Mouse (Mus musculus): ENCODE results near the gene Cadm4. TPM values are rescaled to one million over a fixed set of nuclear protein-coding genes. Genes with fewer than 3 reads are reported as not detected.

Cadm4 gene
- polyA plus RNA-seq, 1 experiment from 2014 or later, result 47.0 TPM

GRCm38 (mm10) chr7:24474811-24475506, 6.9 kb upstream of the Cadm4 start:
- peak overlapping the region; percentile 28; the same call in 1 of the 2 replicates for H3K4me2 ChIP-seq (ENCODE audit: low read length)
- no peak overlapping the region for H3K27ac ChIP-seq (ENCODE audit: low read depth, low read length)
- no peak for ATAC-seq
- WGBS, result 24% methylated on average over 21 of the region's 21 CpGs
- H3K36me3 ChIP-seq (ENCODE audit: control insufficient read depth, insufficient read depth, low read length), result no peaks in the 10 kb centered on the region
- peaks cover 7% of the 10 kb centered on the region for H3K4me1 ChIP-seq (ENCODE audit: control insufficient read depth, insufficient read depth, low read depth, low read length)
- H3K4me3 ChIP-seq (ENCODE audit: low read length), result no peak overlapping the region
- no peaks in the 10 kb centered on the region for H3K9me3 ChIP-seq (ENCODE audit: control insufficient read depth, low read length)
- no peaks in the 10 kb centered on the region for H3K27me3 ChIP-seq (replicated peaks; ENCODE audit: control insufficient read depth, insufficient read depth, low read length)
- H3K9ac ChIP-seq (ENCODE audit: low read depth, low read length), result 0 out of 2 replicates have a peak overlapping the region, but pooled peaks have one; percentile 5

- Histone ChIP-seq H3K9ac (ENCODE audit: low read depth, low read length) (no peak overlapping the region), H3K4me3 (ENCODE audit: low read length) (no peak overlapping the region), H3K27ac (ENCODE audit: low read depth, low read length) (no peak overlapping the region), H3K4me1 (ENCODE audit: control insufficient read depth, insufficient read depth, low read depth, low read length) (peaks cover 20% of the 10 kb centered on the region), H3K36me3 (ENCODE audit: control insufficient read depth, insufficient read depth, low read length) (no peaks in the 10 kb centered on the region), H3K4me2 (ENCODE audit: low read length) (no peak overlapping the region), H3K9me3 (ENCODE audit: control insufficient read depth, low read length) (no peaks in the 10 kb centered on the region), H3K27me3 (replicated peaks; ENCODE audit: control insufficient read depth, insufficient read depth, low read length) (no peaks in the 10 kb centered on the region)
- 82% methylated on average over 8 of the region's 8 CpGs for WGBS
- ATAC-seq, result no peak
Measured at GRCm38 (mm10) chr7:24476338-24476737, 5.5 kb upstream of the Cadm4 start.

- peaks cover 20% of the 10 kb centered on the region for H3K4me1 ChIP-seq (ENCODE audit: control insufficient read depth, insufficient read depth, low read depth, low read length)
- no peaks in the 10 kb centered on the region for H3K36me3 ChIP-seq (ENCODE audit: control insufficient read depth, insufficient read depth, low read length)
- no peaks in the 10 kb centered on the region for H3K9me3 ChIP-seq (ENCODE audit: control insufficient read depth, low read length)
- WGBS, result 82% methylated on average over 7 of the region's 7 CpGs
- no peak overlapping the region for H3K27ac ChIP-seq (ENCODE audit: low read depth, low read length)
- no peaks in the 10 kb centered on the region for H3K27me3 ChIP-seq (replicated peaks; ENCODE audit: control insufficient read depth, insufficient read depth, low read length)
- no peak for ATAC-seq
- no peak overlapping the region for H3K9ac ChIP-seq (ENCODE audit: low read depth, low read length)
- no peak overlapping the region for H3K4me3 ChIP-seq (ENCODE audit: low read length)
- no peak overlapping the region for H3K4me2 ChIP-seq (ENCODE audit: low read length)
Measured at GRCm38 (mm10) chr7:24476856-24477255, 5.0 kb upstream of the Cadm4 start.

- no peak for ATAC-seq
- no peak overlapping the region for H3K4me3 ChIP-seq (ENCODE audit: low read length)
- no peak overlapping the region for H3K4me2 ChIP-seq (ENCODE audit: low read length)
- H3K9me3 ChIP-seq (ENCODE audit: control insufficient read depth, low read length), result no peaks in the 10 kb centered on the region
- WGBS, result 84% methylated on average over 5 of the region's 5 CpGs
- no peak overlapping the region for H3K27ac ChIP-seq (ENCODE audit: low read depth, low read length)
- no peak overlapping the region for H3K9ac ChIP-seq (ENCODE audit: low read depth, low read length)
- H3K4me1 ChIP-seq (ENCODE audit: control insufficient read depth, insufficient read depth, low read depth, low read length), result peaks cover 27% of the 10 kb centered on the region
- no peaks in the 10 kb centered on the region for H3K36me3 ChIP-seq (ENCODE audit: control insufficient read depth, insufficient read depth, low read length)
- H3K27me3 ChIP-seq (replicated peaks; ENCODE audit: control insufficient read depth, insufficient read depth, low read length), result no peaks in the 10 kb centered on the region
Measured at GRCm38 (mm10) chr7:24478911-24479310, 2.9 kb upstream of the Cadm4 start.

GRCm38 (mm10) chr7:24479685-24480084, 2.1 kb upstream of the Cadm4 start:
- 87% methylated on average over 2 of the region's 2 CpGs for WGBS
- H3K4me3 ChIP-seq (ENCODE audit: low read length), result no peak overlapping the region
- no peaks in the 10 kb centered on the region for H3K9me3 ChIP-seq (ENCODE audit: control insufficient read depth, low read length)
- no peaks in the 10 kb centered on the region for H3K36me3 ChIP-seq (ENCODE audit: control insufficient read depth, insufficient read depth, low read length)
- H3K27me3 ChIP-seq (replicated peaks; ENCODE audit: control insufficient read depth, insufficient read depth, low read length), result no peaks in the 10 kb centered on the region
- no peak for ATAC-seq
- no peak overlapping the region for H3K27ac ChIP-seq (ENCODE audit: low read depth, low read length)
- peak overlapping the region; percentile 78 for H3K4me2 ChIP-seq (ENCODE audit: low read length)
- H3K9ac ChIP-seq (ENCODE audit: low read depth, low read length), result no peak overlapping the region; the same call in 1 of the 2 replicates
- peaks cover 35% of the 10 kb centered on the region for H3K4me1 ChIP-seq (ENCODE audit: control insufficient read depth, insufficient read depth, low read depth, low read length)

GRCm38 (mm10) chr7:24480121-24480941, 1.5 kb upstream of the Cadm4 start:
- H3K4me3 ChIP-seq (ENCODE audit: low read length), result peak overlapping the region; percentile 76
- ATAC-seq, result no peak
- H3K27ac ChIP-seq (ENCODE audit: low read depth, low read length), result peak overlapping the region; percentile 39
- no peaks in the 10 kb centered on the region for H3K36me3 ChIP-seq (ENCODE audit: control insufficient read depth, insufficient read depth, low read length)
- 52% methylated on average over 18 of the region's 18 CpGs for WGBS
- peaks cover 33% of the 10 kb centered on the region for H3K4me1 ChIP-seq (ENCODE audit: control insufficient read depth, insufficient read depth, low read depth, low read length)
- H3K9me3 ChIP-seq (ENCODE audit: control insufficient read depth, low read length), result no peaks in the 10 kb centered on the region
- H3K27me3 ChIP-seq (replicated peaks; ENCODE audit: control insufficient read depth, insufficient read depth, low read length), result no peaks in the 10 kb centered on the region
- H3K4me2 ChIP-seq (ENCODE audit: low read length), result peak overlapping the region; percentile 78
- peak overlapping the region; percentile 93 for H3K9ac ChIP-seq (ENCODE audit: low read depth, low read length)

GRCm38 (mm10) chr7:24480986-24481473, 793 bp upstream of the Cadm4 start:
- Histone ChIP-seq H3K9ac (ENCODE audit: low read depth, low read length) (peak overlapping the region; percentile 93), H3K27me3 (replicated peaks; ENCODE audit: control insufficient read depth, insufficient read depth, low read length) (no peaks in the 10 kb centered on the region), H3K27ac (ENCODE audit: low read depth, low read length) (peak overlapping the region; percentile 89), H3K36me3 (ENCODE audit: control insufficient read depth, insufficient read depth, low read length) (no peaks in the 10 kb centered on the region), H3K4me1 (ENCODE audit: control insufficient read depth, insufficient read depth, low read depth, low read length) (peaks cover 40% of the 10 kb centered on the region), H3K4me3 (ENCODE audit: low read length) (peak overlapping the region; percentile 76), H3K4me2 (ENCODE audit: low read length) (peak overlapping the region; percentile 78), H3K9me3 (ENCODE audit: control insufficient read depth, low read length) (no peaks in the 10 kb centered on the region)
- ATAC-seq, result peak; percentile 65
- WGBS, result 11% methylated on average over 14 of the region's 14 CpGs

- Histone ChIP-seq H3K4me2 (ENCODE audit: low read length) (peak overlapping the region; percentile 78), H3K4me3 (ENCODE audit: low read length) (peak overlapping the region; percentile 76), H3K9me3 (ENCODE audit: control insufficient read depth, low read length) (no peaks in the 10 kb centered on the region), H3K27me3 (replicated peaks; ENCODE audit: control insufficient read depth, insufficient read depth, low read length) (no peaks in the 10 kb centered on the region), H3K27ac (ENCODE audit: low read depth, low read length) (peak overlapping the region; percentile 89), H3K36me3 (ENCODE audit: control insufficient read depth, insufficient read depth, low read length) (no peaks in the 10 kb centered on the region), H3K4me1 (ENCODE audit: control insufficient read depth, insufficient read depth, low read depth, low read length) (peaks cover 53% of the 10 kb centered on the region), H3K9ac (ENCODE audit: low read depth, low read length) (peak overlapping the region; percentile 93)
- peak; percentile 1; the same call in 1 of the 2 replicates for ATAC-seq
- WGBS, result under 1% methylated on average over 17 of the region's 38 CpGs
Measured at GRCm38 (mm10) chr7:24482208-24483020, 591 bp downstream of the Cadm4 start.
